Mouse (Mus musculus) left cerebral cortex, adult 11 months (tissue): Measurements from ENCODE around the gene Gm853.

Source experiments
- DNase-seq: peaks from one replicate; pipeline ENCODE4 v3.0.0; 2022; ENCODE audit warnings: low spot score

Gene Gm853

DNA sequence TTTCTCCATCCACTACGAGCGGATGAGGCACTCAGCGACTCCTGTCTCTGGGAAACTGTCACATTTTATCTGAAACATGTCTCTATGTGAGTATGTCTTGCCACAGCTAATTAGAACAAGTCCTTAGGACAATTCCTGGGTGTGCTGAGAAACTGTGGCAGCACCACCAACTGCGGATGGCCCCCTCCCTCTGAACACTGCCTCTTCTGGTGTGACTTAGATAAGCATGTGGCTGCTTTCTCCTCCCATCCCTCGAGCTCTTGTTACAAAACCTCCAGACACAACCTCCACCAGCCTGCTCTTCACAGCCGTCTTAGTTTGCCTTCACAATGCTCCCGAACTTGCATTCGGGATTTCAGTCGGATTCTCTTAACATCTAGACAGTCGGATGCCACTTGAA lies 8.3 kb downstream of the Gm853 start:
- no peak for DNase-seq

DNA sequence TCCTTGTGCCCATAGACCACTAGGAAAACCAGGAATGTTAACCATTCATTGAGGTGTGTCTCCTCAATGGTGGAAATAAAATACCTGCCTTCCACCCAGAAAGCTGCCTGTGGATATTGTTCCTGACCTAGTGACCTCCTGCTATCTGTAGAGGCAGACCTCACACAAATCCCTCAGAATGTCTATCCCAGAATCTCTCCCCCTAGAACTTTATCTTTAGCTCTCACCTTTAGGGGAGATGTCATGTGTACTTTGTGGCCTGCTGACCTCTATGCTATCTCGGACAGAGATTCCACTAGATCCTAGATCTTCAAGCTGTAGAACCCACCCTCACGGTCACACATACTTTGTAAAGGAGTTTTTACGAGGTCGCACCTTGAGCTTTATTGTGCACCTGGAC lies 9.0 kb downstream of the Gm853 start:
- no peak for DNase-seq

GRCm38 (mm10) chr4:130212421-130212820 lies 9.8 kb downstream of the Gm853 start:
- DNase-seq, result no peak

DNA sequence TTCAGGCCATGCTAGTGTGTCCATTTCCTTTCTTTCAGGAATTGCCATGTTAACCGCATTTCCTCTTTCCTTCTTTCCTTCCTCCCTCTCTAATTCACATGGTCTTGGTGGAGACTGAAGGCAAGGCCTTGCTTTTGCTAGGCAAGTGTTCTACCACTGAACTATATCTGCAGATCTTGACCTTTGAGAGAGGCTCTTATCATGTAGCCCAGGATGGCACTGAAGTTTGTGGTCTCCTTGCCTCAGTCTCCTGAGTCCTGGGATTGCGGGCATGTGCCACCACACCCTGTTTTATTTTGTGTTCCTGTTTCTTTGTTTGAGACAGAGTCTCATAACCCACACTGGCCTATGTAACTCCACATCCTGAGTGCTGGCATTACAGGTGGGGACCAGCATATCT lies 10.3 kb downstream of the Gm853 start:
- no peak for DNase-seq

- DNase-seq, result peak; percentile 75
Observed at GRCm38 (mm10) chr4:130198694-130199670, 23.2 kb downstream of the Gm853 start.

DNA sequence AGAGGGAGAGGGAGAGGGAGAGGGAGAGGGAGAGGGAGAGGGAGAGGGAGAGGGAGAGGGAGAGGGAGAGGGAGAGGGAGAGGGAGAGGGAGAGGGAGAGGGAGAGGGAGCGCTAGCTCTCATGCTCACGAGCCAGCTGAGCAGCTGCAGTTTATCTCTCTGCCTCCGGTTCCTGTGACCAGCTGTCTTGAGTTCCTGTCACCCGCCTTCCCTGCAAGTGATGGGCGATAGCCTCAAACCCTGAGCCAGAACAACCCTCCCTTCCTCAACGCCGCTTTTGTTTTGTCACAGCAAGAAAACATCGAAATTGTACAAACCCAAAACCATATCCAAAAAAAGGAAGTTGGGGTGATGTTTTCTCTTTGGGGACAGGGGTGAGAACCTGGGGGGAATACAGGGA lies 25.7 kb downstream of the Gm853 start:
- no peak for DNase-seq

DNA sequence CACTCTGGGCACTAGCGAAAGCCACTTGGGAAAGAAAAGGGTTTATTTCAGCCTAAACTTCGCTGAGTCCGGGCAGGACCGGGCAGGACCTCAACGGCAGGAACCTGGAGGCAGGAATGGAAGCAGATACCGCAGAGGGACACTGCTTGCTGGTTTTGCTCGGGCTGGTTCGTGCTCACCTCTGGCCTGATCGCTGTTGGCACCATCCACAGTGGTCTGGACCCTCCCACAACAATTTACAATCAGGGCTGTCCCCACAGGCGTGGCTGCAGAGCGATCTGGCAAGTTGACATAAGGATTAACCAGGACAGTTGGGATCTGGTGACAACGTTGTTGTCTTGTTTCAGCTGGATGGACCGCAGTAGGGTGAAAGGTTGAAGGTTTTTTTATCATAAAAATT lies 26.3 kb downstream of the Gm853 start:
- DNase-seq, result no peak

DNA sequence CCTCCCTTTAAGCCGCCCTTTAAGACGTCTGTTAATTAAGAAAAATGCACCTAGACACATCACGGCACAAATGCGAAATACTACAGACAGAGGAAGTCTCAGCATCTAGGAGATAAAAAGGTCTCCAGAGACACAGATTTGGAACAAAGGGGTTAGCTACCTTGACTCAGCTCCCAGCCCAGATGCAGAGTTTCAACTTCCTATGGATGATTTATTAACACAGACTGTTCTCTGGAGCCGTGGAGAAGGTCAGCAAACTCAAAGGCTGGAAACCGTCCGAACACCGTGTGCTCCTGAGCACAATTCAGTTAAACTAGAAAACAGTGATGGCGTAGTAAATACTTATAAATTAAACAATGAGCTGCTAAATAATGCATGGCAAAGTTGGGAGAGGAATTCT lies 29.9 kb downstream of the Gm853 start:
- no peak for DNase-seq

GRCm38 (mm10) chr4:130189606-130190005 lies 32.6 kb downstream of the Gm853 start:
- no peak for DNase-seq

- peak; percentile 47 for DNase-seq
Observed at GRCm38 (mm10) chr4:130188806-130189297, 33.3 kb downstream of the Gm853 start.

- DNase-seq, result no peak
Observed at GRCm38 (mm10) chr4:130186891-130187290, 35.3 kb downstream of the Gm853 start.

- no peak for DNase-seq
Observed at GRCm38 (mm10) chr4:130186450-130186849, 35.8 kb downstream of the Gm853 start.

GRCm38 (mm10) chr4:130183879-130184278 lies 38.3 kb downstream of the Gm853 start:
- no peak for DNase-seq

DNA sequence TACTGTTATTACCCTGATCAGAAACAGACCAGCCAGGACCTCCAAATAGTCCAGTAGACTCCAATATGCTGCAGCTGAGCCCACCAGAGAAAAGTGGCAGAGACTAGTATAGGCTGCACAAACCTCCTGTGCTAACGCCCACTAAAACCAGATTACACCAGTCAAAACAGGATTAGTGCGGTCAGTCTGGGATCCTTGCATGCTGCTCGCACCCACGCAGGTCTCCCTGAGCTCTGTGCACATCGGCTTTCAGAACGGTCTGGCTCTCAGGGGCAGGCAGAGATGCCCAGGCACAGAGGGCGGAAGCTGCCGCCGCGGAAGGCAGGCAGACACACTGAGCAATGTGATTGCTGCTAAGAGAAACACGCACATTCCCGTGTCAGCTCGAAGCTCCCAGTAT lies 39.2 kb downstream of the Gm853 start:
- no peak for DNase-seq

- DNase-seq, result no peak
Observed at GRCm38 (mm10) chr4:130181886-130182285, 40.3 kb downstream of the Gm853 start.

- no peak for DNase-seq
Observed at GRCm38 (mm10) chr4:130180909-130181602, 41.1 kb downstream of the Gm853 start.

DNA sequence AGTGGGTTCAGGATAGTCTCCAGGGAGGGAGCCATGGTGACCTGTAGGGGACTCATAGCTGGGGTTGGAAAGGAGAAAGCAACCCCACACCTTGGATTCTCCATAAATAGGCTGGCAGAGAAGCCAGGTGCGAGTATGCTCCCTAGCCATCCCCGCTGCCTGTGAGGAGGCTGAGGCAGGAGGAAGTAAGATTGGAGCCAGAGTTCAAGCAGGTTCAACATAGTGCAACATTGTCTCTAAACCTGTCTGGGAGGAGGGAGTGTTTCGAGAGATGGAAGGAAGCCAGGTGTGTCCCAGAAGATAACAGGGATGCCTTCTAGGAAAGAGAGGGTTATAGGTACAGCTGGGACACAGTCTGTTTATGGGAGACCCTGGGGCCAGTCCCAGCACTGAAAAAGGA lies 42.3 kb downstream of the Gm853 start:
- no peak for DNase-seq

DNA sequence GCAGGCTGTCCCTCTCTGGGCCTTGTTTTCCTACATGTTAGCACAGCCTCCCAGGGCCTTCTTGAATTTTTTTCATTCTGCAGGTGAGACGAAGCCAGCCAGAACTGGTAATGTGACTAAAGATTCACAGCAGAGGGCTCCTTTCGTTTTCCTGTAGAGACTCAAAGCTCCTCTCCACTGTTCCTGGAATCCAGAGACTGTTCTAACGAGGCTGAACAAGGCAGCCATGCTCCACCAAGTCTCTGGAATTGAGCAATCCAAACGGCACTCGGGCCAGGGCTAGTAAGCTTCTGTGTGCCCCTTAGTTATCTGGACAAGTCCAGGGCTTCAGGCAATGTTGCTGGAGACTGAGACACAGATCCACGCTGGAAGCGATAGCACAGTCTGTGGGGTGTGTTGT lies 44.7 kb downstream of the Gm853 start:
- DNase-seq, result no peak

- DNase-seq, result no peak
Observed at GRCm38 (mm10) chr4:130177087-130177486, 45.1 kb downstream of the Gm853 start.

DNA sequence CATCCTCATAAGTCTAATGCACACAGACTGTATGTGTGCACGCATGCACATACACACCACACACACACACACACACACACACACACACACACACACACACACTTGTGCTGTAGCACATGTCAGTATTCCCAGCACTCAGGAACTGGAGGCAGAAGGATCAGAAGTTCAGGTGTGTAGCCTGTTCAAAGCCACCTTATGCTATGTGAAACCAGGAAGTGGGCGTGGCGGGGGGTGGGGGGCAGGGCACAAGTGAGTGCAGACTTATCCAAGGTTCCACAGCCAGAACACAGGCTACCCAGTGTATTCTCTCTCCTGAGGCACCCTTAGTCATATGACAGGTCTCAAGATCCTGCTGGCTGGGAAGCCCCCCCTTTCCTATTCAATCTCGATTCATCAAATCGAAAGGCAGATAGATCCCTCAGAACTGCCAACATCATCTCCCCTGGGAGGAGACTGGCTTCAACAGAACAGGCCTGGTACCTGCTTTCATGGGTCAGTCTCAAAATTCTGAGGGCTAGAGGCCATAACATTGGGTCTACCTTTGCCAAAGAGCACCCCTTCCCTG lies 46.0 kb downstream of the Gm853 start:
- DNase-seq, result no peak

- no peak for DNase-seq
Observed at GRCm38 (mm10) chr4:130175072-130175711, 47.0 kb downstream of the Gm853 start, which contains the start of gene Tinagl1. Tinagl1 (minus strand) TSS chr4:130175122.
